Mouse (Mus musculus) midbrain, embryonic 10.5 days (tissue): ENCODE results near the gene Kcnip4. TPM values are rescaled to one million over a fixed set of nuclear protein-coding genes. Genes with fewer than 3 reads are reported as not detected.

Source experiments
- DNase-seq: peaks from one replicate; pipeline ENCODE4 v3.0.0-alpha.2; 2017; ENCODE audit warnings: low spot score
- H3K27ac ChIP-seq: fragments of 300-500 bp; sonication (generic); replicated peaks from 2 replicates; pipeline ENCODE4 v1.5.1; 2016; ENCODE audit warnings: mild to moderate bottlenecking
- H3K27me3 ChIP-seq: fragments of 300-500 bp; sonication (generic); 2 replicates; pipeline ENCODE4 v1.6.1; 2016; ENCODE audit warnings: low read depth, mild to moderate bottlenecking; ENCODE audit not compliant: poor library complexity, severe bottlenecking
- H3K36me3 ChIP-seq: fragments of 300-500 bp; sonication (generic); 2 replicates; pipeline ENCODE4 v1.6.1; 2016; ENCODE audit warnings: mild to moderate bottlenecking, moderate library complexity
- H3K4me1 ChIP-seq: fragments of 300-500 bp; sonication (generic); 2 replicates; pipeline ENCODE4 v1.6.1; 2016
- H3K4me3 ChIP-seq: fragments of 300-500 bp; sonication (generic); 2 replicates; pipeline ENCODE4 v1.5.1; 2016; ENCODE audit warnings: mild to moderate bottlenecking, moderate library complexity
- H3K9me3 ChIP-seq: fragments of 300-500 bp; sonication (generic); replicated peaks from 2 replicates; pipeline ENCODE4 v1.6.1; 2016; ENCODE audit warnings: mild to moderate bottlenecking
- WGBS: fragments of 180-500 bp; shearing (Covaris S2); methylation state at CpG from one replicate; pipeline ENCODE4 v1.1.7; 2016; 5-methylcytosine and 5-hydroxymethylcytosine counted together
- polyA plus RNA-seq: library from polyadenylated mRNA; unstranded; fragments of >200 nt; fragmentation: Nextera tagmentation; extraction: Ambion mirVana; gene quantifications from 2 replicates; pipeline ENCODE4 v1.2.1, GENCODE M21; 2016

Gene Kcnip4
- 1.2 and 2.0 TPM in 2 replicates for polyA plus RNA-seq

DNA sequence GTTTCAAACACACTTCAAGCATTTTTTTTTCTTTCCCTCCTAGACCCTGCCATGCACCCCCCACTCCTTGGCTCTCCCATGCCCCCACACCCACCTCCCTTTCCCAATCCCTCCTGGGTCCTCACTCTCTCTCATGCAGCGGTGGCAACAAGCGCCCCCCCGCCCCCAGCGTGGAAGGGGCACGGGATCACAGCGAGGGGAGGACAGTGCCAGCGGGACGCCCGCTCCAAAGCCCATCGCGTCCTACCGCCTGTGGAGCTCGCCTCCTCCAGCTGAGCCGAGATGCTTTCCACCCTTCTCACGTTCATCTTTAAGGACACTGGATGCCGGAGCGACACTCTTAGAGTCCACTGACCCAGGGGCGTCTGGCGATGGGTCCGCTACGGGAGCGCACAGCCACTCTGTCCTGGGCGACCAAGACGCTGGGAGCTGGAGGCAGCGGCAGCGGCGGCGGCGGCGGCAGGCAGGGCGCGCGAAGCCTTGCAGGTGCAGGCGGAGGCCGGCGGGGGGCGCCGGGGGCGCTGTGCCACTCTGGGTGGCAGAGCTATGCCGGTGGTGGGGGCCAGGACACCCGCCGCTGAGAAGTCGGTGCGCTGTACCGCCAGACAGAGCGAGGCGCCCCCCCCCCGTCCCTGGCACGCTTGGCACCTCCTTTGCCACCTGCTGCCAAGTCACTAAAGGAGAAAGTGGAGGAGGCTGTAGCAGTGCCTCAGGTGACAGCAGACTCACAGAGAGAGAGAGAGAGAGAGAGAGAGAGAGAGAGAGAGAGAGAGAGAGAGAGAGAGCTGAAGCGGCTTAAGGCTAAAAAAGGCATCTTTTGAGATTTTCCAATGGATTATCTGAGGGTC, at the start of gene Kcnip4:
Gene Kcnip4, minus strand, starts transcription at position 514 of the 848 bp plus-strand sequence.
- DNase-seq: peak; percentile 63
- peak within 1 kb of the TSS; percentile 75 for H3K27ac ChIP-seq
- peaks cover 41% of the 10 kb centered on the region for H3K27me3 ChIP-seq
- no peaks in the 10 kb centered on the region for H3K36me3 ChIP-seq
- H3K4me1 ChIP-seq: peaks cover 9% of the 10 kb centered on the region; the same call in 1 of the 2 replicates
- H3K9me3 ChIP-seq: no peaks in the 10 kb centered on the region
- WGBS: under 1% methylated on average over 49 of the region's 50 CpGs
- peak within 1 kb of the TSS; percentile 77 for H3K4me3 ChIP-seq

DNA sequence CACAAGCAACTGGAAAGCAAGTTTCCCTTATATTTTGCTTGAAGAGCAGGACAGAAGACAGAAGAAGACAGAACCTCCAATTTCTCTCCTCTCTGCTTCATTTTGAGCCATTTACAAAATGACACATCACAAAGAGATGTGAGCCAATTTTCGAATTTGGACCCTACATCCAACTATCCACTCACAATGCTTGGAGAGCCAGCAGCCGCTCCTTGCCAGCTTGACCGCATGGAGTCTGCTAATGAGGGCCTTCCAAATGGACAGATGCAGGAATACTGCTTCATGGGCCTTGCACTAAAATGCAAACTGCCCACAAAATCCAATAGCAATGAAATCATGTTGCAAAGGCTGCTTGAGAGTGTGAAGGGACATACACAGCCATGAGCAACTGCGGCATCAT, 47.2 kb upstream of the Kcnip4 start:
- Histone ChIP-seq H3K4me3 (no peak overlapping the region), H3K36me3 (no peaks in the 10 kb centered on the region), H3K27me3 (no peaks in the 10 kb centered on the region), H3K9me3 (no peaks in the 10 kb centered on the region), H3K4me1 (no peaks in the 10 kb centered on the region), H3K27ac (no peak overlapping the region)
- WGBS: 88% methylated on average over 4 of the region's 4 CpGs
- no peak for DNase-seq

DNA sequence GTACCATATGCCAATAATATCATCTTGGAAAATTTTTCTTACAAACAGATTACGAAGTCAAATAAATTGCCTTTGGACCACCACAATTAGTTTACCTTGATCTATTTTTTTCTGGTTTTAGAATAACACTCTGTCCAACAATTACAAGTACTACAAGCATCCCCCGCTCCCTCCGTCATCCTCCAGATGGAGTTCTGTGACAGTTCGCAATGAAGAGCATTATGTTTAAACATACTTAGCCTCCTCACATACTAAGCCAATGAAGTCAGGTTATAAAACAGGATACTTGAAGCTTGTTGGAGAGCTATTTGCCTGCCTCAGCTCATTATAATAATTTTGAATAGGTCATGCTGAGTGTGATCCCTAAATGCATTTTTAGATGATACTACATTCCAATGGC, 39.0 kb upstream of the Kcnip4 start:
- Histone ChIP-seq H3K9me3 (no peaks in the 10 kb centered on the region), H3K36me3 (no peaks in the 10 kb centered on the region), H3K4me1 (no peaks in the 10 kb centered on the region), H3K27me3 (no peaks in the 10 kb centered on the region), H3K27ac (no peak overlapping the region), H3K4me3 (no peak overlapping the region)
- DNase-seq: no peak
- 92% methylated on average over 4 of the region's 4 CpGs for WGBS

DNA sequence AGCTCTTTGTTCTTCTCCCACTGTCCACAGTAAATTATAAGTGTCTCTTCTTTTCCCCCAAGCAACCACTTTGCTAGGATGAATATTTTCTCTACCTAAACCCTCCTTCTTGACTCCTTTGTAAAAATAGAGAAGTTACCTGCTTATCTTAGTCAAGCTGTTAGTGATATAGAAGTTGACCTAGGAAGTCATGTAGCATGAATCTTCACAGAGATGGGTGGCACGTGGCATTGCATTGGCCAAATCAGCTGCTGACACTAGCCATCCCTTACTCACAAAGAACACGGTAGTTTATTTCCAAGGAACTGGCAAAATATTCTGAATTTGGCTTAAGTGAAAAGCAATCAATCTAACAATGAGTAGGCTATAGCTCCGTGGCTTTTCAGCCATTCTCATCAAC, 32.7 kb upstream of the Kcnip4 start:
- 83% methylated on average over 3 of the region's 3 CpGs for WGBS
- H3K9me3 ChIP-seq: no peaks in the 10 kb centered on the region
- H3K36me3 ChIP-seq: no peaks in the 10 kb centered on the region
- H3K4me3 ChIP-seq: no peak overlapping the region
- no peaks in the 10 kb centered on the region for H3K4me1 ChIP-seq
- DNase-seq: no peak
- no peak overlapping the region for H3K27ac ChIP-seq
- H3K27me3 ChIP-seq: no peaks in the 10 kb centered on the region

DNA sequence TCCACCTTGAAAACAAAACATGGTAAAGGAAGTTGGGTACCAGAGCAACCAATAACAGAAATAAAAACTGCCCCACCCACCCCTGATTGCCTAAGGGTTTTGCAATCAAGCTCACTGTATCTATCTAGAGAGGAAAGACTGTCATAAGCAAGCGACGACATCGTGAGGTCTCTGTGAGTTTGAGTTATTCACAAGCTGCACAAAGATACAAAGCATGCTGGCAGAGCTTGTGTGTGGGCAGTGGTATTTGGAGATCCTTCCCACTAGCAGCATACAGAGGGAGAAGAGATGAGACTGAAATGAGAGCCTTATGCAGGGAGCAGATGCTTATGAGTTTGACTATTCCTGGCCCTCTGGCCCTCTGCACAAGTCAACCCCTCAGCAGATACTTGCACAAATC, 23.2 kb upstream of the Kcnip4 start:
- 87% methylated on average over 3 of the region's 3 CpGs for WGBS
- H3K27ac ChIP-seq: no peak overlapping the region
- no peak overlapping the region for H3K4me3 ChIP-seq
- no peak for DNase-seq
- no peaks in the 10 kb centered on the region for H3K9me3 ChIP-seq
- H3K4me1 ChIP-seq: no peaks in the 10 kb centered on the region
- no peaks in the 10 kb centered on the region for H3K27me3 ChIP-seq
- no peaks in the 10 kb centered on the region for H3K36me3 ChIP-seq

DNA sequence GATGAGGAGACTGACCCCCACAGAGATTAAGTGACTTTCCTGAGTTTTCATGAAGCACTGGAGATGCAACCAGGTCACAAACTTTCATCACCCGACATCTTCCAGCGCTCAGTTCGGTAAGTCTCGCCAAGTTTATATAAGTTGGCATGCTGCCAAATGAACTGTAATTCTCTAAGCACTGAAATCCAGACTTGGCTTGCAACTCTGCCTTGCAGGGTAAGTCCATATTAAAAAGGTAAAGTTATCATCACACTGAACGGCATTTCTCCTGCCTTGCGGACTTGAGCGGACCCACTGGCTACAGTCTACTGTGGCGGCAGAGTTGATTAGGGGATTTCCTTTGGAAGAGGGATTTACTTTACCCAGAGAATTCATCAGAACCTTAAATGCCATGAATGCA, 4.7 kb upstream of the Kcnip4 start:
- no peak for DNase-seq
- H3K36me3 ChIP-seq: no peaks in the 10 kb centered on the region
- no peaks in the 10 kb centered on the region for H3K9me3 ChIP-seq
- 97% methylated on average over 8 of the region's 8 CpGs for WGBS
- H3K27ac ChIP-seq: no peak overlapping the region
- H3K4me3 ChIP-seq: no peak overlapping the region
- H3K27me3 ChIP-seq: peaks cover 20% of the 10 kb centered on the region
- H3K4me1 ChIP-seq: peaks cover 5% of the 10 kb centered on the region; the same call in 1 of the 2 replicates

DNA sequence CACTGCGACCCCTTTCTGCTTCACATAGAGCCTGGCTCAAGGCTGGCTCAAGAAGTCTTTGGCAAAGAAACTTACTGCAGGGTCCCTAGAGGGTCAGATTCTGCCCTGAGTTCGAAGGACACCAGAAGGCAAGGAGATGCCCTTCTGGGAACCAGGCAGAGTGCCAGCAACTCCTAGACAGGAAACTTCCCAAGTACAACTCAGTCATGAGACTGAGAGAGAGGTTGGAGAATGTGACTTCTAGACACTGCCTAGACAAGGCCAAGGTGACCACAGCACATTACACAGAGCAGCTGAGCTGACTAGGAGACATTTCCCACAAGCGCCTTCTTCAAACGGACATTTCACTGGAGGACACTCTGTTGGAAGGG, 520 bp upstream of the Kcnip4 start:
- peak overlapping the region; percentile 77 for H3K4me3 ChIP-seq

DNA sequence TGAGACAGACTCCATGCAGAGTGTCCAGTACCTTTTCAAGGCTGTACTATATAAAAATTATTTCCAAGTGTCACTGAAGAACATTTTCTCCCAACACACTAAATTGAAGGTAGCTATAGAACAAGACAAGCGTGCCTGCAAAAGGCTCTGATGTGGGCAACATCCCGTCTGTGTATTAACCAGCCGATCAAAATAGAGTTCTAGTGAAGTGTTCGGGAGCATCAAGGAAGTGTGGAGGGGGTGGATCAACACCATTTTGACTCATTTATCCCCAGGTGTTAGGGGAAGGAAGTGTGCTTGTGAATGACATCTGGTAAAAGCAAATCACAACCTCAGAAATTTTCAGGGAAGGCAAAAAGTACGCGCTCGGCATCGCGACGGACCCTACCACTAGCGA, 712 bp downstream of the Kcnip4 start:
- no peak overlapping the region for H3K27ac ChIP-seq
- peaks cover 41% of the 10 kb centered on the region for H3K27me3 ChIP-seq
- H3K9me3 ChIP-seq: no peaks in the 10 kb centered on the region
- DNase-seq: no peak
- 9% methylated on average over 11 of the region's 11 CpGs for whole genome bisulfite sequencing
- no peaks in the 10 kb centered on the region for H3K36me3 ChIP-seq
- H3K4me3 ChIP-seq: peak overlapping the region; percentile 77
- H3K4me1 ChIP-seq: peaks cover 9% of the 10 kb centered on the region; the same call in 1 of the 2 replicates

More for the DNA sequence above, 520 bp upstream of the Kcnip4 start:
- Histone ChIP-seq H3K4me1 (peaks cover 9% of the 10 kb centered on the region; the same call in 1 of the 2 replicates), H3K36me3 (no peaks in the 10 kb centered on the region), H3K27me3 (peaks cover 41% of the 10 kb centered on the region), H3K9me3 (no peaks in the 10 kb centered on the region), H3K27ac (no peak overlapping the region)
- WGBS: 77% methylated on average over 4 of the region's 4 CpGs
- DNase-seq: peak; percentile 11

DNA sequence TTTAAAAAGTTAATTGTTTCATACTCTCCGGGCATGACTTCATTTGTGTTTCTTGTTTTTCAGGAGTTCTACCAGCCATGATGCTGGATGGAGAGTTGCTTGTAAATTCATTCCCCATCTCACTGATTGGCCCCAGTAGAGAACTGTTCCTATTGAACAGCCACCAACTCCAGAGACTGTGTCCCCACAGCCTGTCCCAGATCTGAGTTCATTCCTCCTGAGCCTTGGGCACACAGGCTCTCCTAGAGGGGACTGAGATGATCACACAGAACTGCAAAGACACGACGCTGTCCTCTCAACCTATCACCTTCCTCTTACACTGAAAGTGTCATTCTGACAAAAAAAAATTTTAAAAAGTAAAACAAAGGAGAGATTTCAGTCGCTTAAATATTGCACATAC, 1.7 kb downstream of the Kcnip4 start:
- 74% methylated on average over 4 of the region's 4 CpGs for WGBS
- H3K9me3 ChIP-seq: no peaks in the 10 kb centered on the region

DNA sequence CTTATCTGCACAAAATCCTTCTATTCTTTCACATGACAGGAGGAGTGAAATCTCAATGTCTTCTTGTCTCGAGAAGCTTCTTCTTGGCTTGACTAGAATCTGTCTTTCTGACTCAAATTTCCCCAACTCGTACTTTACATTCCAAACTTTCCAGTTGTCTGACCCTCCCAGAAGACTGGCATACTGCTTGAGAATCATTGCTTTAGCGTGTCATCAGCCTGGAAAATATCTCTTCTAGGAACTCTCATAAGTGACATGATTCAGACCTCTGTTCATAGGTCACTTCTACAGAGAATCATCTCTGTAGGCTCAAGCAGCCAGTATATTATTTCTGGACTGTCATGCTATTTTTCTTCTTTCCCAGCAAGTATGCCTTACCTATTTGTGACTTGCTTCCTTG, 26.0 kb downstream of the Kcnip4 start:
- 83% methylated on average over 3 of the region's 3 CpGs for WGBS
- Histone ChIP-seq H3K27me3 (no peaks in the 10 kb centered on the region), H3K27ac (no peak overlapping the region)

More for the DNA sequence above, 1.7 kb downstream of the Kcnip4 start:
- DNase-seq: no peak
- H3K36me3 ChIP-seq: no peaks in the 10 kb centered on the region
- peaks cover 9% of the 10 kb centered on the region; the same call in 1 of the 2 replicates for H3K4me1 ChIP-seq
- H3K4me3 ChIP-seq: no peak overlapping the region
- H3K27me3 ChIP-seq: peaks cover 41% of the 10 kb centered on the region
- H3K27ac ChIP-seq: no peak overlapping the region

DNA sequence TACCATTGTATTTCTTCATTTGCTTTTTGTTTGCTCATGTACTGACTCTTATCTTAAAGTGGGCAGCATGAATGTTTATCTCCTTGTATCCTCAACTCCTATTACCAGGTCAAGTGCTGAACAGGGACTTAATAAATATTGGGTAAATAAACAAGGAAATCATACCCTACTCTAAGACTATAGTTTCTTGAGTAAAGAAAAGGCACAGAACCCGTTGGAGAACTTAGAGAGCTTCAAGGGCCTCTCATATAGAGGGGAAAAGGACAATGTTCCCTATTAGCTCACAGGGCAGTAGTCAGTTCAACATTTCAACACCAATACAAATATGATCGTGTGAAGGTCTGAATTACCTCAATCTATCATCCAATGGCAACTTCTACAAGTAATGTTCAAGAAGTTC, 37.4 kb downstream of the Kcnip4 start:
- 79% methylated on average over 2 of the region's 2 CpGs for WGBS
- DNase-seq: no peak

More for the DNA sequence above, 26.0 kb downstream of the Kcnip4 start:
- no peaks in the 10 kb centered on the region for H3K36me3 ChIP-seq
- no peak for DNase-seq
- H3K4me3 ChIP-seq: no peak overlapping the region
- H3K9me3 ChIP-seq: no peaks in the 10 kb centered on the region
- H3K4me1 ChIP-seq: no peaks in the 10 kb centered on the region

DNA sequence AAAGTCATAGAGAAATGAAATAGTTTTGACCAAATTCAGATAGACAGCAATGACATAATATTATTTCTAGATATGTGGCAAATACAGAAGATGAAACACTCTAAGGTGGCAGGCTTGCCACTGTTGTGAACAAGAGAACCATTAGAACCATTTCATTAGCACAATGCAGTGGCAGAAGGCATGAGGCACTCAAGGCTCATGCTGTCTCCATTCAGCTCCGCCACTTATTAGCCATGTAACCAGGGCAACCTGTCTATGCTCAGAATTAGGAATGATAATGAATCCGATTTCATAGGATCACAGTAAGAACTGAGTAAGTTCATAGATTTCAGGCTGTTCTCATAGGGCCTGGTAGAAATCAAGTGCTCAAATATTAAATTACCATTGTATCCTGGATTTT, 54.0 kb downstream of the Kcnip4 start:
- Histone ChIP-seq H3K27me3 (no peaks in the 10 kb centered on the region), H3K4me1 (no peaks in the 10 kb centered on the region), H3K36me3 (no peaks in the 10 kb centered on the region), H3K9me3 (no peaks in the 10 kb centered on the region), H3K27ac (no peak overlapping the region), H3K4me3 (no peak overlapping the region)
- WGBS: 87% methylated on average over 2 of the region's 2 CpGs
- DNase-seq: no peak

More for the DNA sequence above, 37.4 kb downstream of the Kcnip4 start:
- Histone ChIP-seq H3K27ac (no peak overlapping the region), H3K9me3 (no peaks in the 10 kb centered on the region), H3K27me3 (no peaks in the 10 kb centered on the region), H3K36me3 (no peaks in the 10 kb centered on the region), H3K4me3 (no peak overlapping the region), H3K4me1 (no peaks in the 10 kb centered on the region)

DNA sequence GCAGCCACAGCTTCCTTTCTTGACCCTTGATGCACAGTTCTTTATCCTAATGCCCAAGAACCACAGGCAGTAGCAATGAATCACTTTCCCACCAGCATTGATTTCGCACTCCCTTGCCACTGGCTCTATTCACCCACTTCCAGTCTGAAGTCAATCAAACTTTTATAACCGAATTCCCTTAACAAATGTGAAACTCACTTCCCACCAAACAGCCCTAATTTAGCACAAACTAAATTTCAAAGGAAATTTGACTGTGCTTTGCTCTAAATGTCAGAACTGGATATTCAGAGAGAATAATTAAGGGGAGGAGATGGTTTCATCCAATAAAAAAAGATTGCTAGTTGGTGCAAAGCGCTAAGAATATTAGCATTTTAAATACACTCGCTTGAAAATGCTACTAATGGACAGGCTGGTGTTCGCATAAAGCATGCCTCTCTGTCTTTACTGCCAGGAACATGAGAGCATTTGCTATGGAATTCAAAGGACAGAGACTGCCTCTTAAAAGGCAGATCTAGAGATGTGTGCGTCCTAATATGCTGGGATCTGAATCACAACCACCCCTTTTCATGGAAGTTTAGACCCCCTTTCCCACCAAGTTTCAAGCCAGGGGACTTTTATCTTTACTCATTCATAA, 63.9 kb downstream of the Kcnip4 start:
- no peak overlapping the region for H3K27ac ChIP-seq
- H3K36me3 ChIP-seq: no peaks in the 10 kb centered on the region
- DNase-seq: no peak
- WGBS: 88% methylated on average over 6 of the region's 6 CpGs
- no peaks in the 10 kb centered on the region for H3K4me1 ChIP-seq
- H3K4me3 ChIP-seq: no peak overlapping the region
- H3K9me3 ChIP-seq: no peaks in the 10 kb centered on the region
- no peaks in the 10 kb centered on the region for H3K27me3 ChIP-seq
